Mouse (Mus musculus) cortical plate, adult 2 months (tissue): Measurements from ENCODE around the gene Bcl7c. TPM values are rescaled to one million over a fixed set of nuclear protein-coding genes. Genes with fewer than 3 reads are reported as not detected.
"Not testable (repeated sequence)": the region's sequence is repeated elsewhere in the genome, so short reads cannot be mapped to it uniquely, and the experiment has no call there.

Source experiments
- H3K27ac ChIP-seq: fragments of 200-500 bp; 2 replicates; pipeline ENCODE4 v1.5.1; 2012; ENCODE audit warnings: low read length, control low read depth, inconsistent platforms; ENCODE audit not compliant: insufficient read depth
- H3K4me1 ChIP-seq: fragments of 200-500 bp; 2 replicates; pipeline ENCODE4 v1.6.1; 2011; ENCODE audit warnings: low read length; ENCODE audit not compliant: control insufficient read depth, insufficient read depth
- H3K4me3 ChIP-seq: fragments of 200-500 bp; 2 replicates; pipeline ENCODE4 v1.5.1; 2011; ENCODE audit warnings: mild to moderate bottlenecking, low read length, control low read depth; ENCODE audit not compliant: insufficient read depth
- CTCF ChIP-seq: fragments of 200-500 bp; IDR thresholded peaks from 2 replicates; pipeline ENCODE4 v1.5.1; 2011; ENCODE audit warnings: mild to moderate bottlenecking, control low read depth, low read length; ENCODE audit not compliant: insufficient read depth; ENCODE audit errors: extremely low read depth
- POLR2A ChIP-seq: fragments of 200-500 bp; IDR thresholded peaks from 2 replicates; pipeline ENCODE4 v1.6.1; 2011; ENCODE audit warnings: mild to moderate bottlenecking, low read length, control low read depth; ENCODE audit not compliant: insufficient read depth; ENCODE audit errors: extremely low read depth
- polyA plus RNA-seq: library from polyadenylated mRNA; depleted of rRNA; stranded (reverse); fragments of >200 nt; gene quantifications from 2 replicates; pipeline ENCODE4 v1.2.3, GENCODE M21; 2012

Bcl7c gene
- polyA plus RNA-seq, 1 experiment = 25.5 TPM

DNA sequence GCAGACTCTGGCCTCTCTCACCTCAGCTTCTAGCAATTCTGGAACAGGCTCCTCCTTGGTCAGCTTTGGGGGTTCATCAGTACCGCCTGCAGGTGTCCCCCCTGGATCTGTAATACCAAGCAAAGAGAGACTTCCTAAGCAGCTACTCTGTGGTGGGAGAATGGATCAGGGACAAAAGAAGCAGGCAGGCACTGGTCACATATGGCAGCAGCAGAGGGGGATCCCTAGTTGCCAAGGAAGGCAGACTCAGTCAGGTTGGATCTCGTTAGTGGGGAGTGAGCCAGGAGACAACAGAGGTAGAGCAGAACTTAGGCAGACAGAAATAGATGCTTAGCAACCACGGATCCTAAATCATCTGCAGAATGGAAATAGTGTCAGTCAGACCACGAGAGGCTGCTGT is 3.0 kb downstream of the Bcl7c start:
- no peak overlapping the region for H3K27ac ChIP-seq
- no peak overlapping the region for H3K4me3 ChIP-seq
- no peaks in the 10 kb centered on the region; the same call in 1 of the 2 replicates for H3K4me1 ChIP-seq
- TF ChIP-seq CTCF (no peak), POLR2A (no peak)

DNA sequence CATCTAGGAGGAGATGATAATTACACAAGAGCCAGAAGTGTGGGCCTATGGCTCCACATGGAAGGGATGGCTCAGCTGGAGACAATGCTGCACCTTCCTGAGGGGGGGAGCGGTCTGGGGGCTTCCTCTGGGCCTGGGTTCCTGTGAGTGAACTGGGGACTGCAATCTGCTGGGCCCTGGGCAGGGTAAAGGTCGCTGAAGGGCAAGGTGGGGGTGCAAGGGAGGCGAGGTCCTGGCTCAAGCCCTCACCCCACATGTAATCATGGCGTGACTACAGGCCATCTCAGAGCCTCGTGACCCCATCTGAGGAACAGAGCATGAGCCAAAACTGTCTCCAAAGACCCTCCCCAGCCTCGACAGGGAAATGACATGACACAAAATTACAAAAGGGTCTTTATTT is 4.1 kb downstream of the Bcl7c start:
- TF ChIP-seq POLR2A (no peak), CTCF (no peak)
- no peak overlapping the region for H3K27ac ChIP-seq
- no peaks in the 10 kb centered on the region; the same call in 1 of the 2 replicates for H3K4me1 ChIP-seq

DNA sequence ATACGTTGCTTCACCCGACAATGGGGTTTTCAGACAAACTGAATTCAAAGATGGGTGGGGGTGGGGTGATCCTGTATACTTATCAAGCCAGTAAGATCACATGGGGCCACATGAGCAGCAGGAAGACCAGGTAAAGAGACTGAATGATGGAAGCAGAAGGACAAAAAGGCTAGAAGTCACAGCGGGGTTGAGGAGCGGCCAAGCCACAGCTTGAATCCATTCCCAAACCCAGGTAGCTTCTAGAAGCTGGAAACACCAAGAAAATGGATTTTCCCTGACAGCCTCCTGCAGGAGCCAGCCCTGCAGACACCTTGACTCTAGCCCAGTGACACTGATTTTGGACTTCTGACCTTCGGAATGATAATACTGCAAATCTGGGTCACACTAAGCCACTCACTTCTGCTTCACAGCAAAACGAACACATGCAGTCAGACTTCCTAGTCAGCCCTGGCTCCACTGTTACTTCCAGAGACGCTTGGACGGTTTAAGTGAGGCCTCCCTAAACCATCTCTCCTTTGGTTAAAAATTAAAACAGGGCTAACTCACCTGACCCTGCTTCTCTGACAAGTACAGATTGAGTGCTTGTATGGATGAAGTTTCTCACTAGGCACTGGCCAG is 5.1 kb downstream of the Bcl7c start:
- TF ChIP-seq CTCF (no peak), POLR2A (no peak)
- no peak overlapping the region for H3K4me3 ChIP-seq
- no peak overlapping the region for H3K27ac ChIP-seq
- no peaks in the 10 kb centered on the region for H3K4me1 ChIP-seq

More for the DNA sequence above, 4.1 kb downstream of the Bcl7c start:
- no peak overlapping the region for H3K4me3 ChIP-seq

DNA sequence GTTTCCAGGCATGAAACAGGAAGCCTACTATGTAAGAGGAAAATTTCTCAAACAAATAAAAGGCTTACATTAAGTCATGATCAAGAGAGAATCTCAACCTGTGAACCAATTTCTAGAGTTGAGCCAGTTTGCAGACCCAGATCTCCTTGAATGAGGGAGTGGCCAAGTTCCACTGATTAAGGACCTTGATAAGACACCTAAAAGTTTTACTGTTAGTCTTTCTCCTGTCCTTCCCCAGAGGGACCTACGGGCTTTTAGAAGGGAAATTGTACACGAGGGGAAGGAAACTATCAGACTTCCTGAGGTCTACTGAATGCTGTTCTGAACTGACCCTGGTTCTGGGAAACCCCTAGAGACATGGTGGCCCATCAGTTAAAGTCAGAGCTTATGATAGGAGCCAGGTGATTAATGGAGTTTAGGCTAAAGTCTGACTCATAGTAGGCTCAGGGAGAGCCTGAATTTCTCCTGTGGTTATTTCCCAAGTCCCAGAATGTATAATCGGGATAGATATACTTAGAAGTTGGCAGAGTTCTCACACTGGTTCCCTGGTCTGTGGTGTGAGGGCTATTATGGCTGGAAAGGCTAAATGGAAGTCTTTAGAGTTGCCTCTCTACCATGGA is 7.9 kb downstream of the Bcl7c start:
- Histone ChIP-seq H3K4me3 (no peak overlapping the region), H3K27ac (no peak overlapping the region), H3K4me1 (no peaks in the 10 kb centered on the region)
- TF ChIP-seq CTCF = no peak
- TF ChIP-seq POLR2A = no peak

DNA sequence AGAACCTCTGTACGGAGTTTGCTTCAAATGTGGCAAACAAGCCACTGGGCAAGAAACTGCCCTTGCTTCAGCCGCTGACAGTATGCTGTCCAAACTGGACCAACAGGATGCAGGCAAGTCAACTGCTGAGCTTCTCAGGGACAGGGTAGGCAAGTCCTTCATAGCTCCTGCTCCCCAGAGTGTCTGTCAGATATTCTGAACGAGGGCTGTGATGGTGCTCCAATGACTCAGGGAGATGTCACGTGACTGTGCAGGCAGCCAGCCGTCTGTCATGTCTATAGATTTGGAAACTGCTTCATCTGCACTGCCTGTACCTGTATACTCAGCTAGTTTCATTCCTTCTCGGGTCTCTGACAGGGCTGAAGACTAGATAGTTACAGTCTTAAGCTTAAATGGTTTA is 9.7 kb downstream of the Bcl7c start:
- TF ChIP-seq POLR2A (no peak), CTCF (no peak)
- Histone ChIP-seq H3K4me1 (no peaks in the 10 kb centered on the region), H3K27ac (no peak overlapping the region), H3K4me3 (no peak overlapping the region)

DNA sequence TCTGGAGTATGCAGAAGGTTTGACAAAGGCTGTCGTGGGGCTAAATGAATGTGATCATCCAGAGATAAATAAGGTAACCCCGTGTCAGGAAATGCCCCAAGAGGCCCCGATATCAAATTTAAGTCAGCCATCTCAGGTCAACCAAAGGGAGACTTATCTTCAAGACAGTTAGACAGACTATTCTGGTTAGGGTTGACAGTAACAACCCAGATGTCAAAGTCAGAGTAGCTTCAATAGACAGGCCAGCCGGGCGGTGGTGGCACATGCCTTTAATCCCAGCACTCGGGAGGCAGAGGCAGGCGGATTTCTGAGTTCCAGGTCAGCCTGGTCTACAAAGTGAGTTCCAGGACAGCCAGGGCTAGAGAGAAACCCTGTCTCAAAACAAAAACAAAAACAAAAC is 15.0 kb downstream of the Bcl7c start:
- H3K27ac ChIP-seq, H3K4me1 ChIP-seq, H3K4me3 ChIP-seq: not testable (repeated sequence)

DNA sequence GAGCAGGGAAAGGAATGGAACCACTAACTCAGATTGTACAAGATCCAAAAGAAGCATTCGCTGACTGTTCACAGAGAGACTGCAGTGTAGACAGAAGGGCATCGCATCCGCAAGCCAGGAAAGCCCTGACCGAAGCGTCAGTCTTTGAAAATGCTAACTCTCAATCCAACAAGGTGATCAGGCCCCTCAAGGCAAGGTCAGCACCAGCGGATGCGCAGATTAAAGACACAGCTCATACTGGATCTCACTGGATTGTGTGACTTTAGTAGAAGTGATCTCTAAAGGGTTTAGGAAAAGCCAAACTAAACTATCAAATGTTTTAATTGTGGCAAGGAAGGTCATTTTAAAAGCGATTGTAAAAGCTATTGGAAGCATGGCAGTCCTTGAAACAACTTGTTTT is 15.4 kb downstream of the Bcl7c start:
- Histone ChIP-seq H3K4me3 (no peak overlapping the region), H3K4me1 (peaks cover 3% of the 10 kb centered on the region; the same call in 1 of the 2 replicates), H3K27ac (no peak overlapping the region)
- TF ChIP-seq POLR2A (no peak), CTCF (no peak)

DNA sequence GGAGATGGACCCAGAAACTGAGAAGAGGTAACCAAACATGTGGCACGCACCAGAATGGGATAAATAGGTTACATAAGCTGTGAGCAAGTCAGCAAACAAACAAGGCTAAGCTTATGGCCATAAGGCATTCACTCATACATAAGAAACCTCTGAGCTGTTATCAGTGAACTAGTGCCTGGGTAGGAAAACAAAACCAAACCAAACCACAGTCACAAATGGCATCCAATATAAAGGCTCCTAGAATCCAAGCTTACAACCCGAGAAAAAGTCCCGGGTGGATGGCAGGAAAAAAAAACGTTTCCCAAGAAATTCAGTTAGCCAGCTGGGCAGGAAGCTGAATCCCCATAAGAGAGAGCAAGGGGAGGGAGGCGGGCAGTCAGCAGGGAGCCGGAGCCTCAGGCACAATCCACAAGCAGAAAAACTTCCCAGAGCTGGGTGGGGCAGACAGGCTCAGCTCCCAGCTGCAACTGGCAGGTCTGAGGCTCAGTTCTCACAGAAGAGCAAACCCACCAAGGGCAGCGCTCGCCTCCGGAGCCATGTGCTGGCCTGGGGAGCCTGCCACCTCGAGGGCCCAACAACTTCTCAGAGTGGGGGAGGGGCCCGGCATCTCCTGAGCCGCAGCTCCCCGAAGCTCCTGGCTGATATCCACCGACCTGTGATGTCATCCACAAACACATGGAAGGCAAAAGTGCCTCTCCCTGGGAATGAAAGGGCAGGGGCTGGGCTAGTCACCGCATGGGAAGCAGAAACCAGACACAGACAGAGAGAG is 17.3 kb downstream of the Bcl7c start:
- no peak overlapping the region for H3K4me3 ChIP-seq
- H3K4me1 ChIP-seq = peaks cover 5% of the 10 kb centered on the region
- peak overlapping the region; percentile 17; the same call in 1 of the 2 replicates for H3K27ac ChIP-seq
- TF ChIP-seq POLR2A (no peak), CTCF (no peak)

DNA sequence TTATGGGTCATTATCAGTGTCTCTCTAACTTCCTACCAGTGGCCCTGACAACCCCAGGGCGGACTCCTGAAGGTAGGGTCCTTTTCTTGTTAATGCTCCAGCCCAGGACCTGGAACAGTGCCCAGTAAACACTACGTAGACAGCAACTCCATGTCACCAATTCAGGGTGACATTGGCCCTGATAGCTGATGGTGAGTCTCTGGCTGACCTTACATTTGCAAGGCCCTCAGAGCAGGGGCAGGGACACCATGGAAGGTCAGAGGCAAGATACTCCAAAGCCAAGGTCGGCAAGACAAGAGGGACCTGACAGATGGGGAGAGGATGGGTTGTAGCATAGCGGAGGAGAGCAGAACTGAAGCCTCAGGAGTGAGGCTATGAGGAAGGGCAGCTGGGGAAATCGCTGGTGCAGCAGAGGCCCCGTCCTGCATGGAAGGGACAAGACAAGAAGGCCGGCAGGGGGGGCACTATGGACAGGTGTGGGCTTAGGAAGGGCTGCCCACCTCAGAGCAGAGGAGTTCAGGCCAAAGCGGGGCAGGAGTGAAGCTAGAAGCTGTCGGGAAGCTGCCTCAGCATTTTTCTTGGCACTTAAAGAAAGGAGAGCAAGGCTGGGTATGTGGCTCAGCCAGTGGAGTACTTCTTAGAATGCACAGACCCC is 19.0 kb downstream of the Bcl7c start:
- TF ChIP-seq POLR2A (no peak), CTCF (no peak)
- Histone ChIP-seq H3K27ac (no peak overlapping the region), H3K4me1 (peaks cover 10% of the 10 kb centered on the region), H3K4me3 (no peak overlapping the region)

DNA sequence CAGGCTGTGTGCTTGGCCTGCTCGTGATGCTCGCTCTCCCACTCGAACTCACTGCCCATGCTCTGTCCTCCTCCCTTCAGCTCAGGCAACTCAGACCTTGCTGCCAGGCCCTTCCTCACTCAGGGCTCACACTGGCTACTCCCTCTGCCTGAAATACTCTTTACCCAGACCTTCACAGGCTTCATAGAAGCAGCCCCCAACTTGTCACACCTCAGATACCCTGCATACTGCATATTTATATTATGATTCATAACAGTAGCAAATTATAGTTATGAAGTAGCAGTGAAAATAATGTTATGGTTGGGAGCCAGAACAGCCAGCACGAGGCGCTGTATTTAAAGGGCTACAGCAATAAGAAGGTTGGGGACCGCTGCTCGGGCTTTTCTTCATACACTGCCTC is 19.8 kb downstream of the Bcl7c start:
- no peak overlapping the region for H3K4me3 ChIP-seq
- H3K27ac ChIP-seq = no peak overlapping the region
- peaks cover 10% of the 10 kb centered on the region for H3K4me1 ChIP-seq
- TF ChIP-seq POLR2A = no peak
- no peak for TF ChIP-seq CTCF
